Mouse (Mus musculus) v-Abl transformed pro-B cells (cell line): ENCODE measurements around the gene Sin3a.

Experiments used
- in situ Hi-C, 2 experiments: fragments of 400-800 bp; cut with MboI; formaldehyde crosslinking; loops; one replicate each; pipeline ENCODE4 v1.15.1; 2025; ENCODE audit not compliant: unreplicated experiment in 2 of 2

Gene Sin3a

DNA sequence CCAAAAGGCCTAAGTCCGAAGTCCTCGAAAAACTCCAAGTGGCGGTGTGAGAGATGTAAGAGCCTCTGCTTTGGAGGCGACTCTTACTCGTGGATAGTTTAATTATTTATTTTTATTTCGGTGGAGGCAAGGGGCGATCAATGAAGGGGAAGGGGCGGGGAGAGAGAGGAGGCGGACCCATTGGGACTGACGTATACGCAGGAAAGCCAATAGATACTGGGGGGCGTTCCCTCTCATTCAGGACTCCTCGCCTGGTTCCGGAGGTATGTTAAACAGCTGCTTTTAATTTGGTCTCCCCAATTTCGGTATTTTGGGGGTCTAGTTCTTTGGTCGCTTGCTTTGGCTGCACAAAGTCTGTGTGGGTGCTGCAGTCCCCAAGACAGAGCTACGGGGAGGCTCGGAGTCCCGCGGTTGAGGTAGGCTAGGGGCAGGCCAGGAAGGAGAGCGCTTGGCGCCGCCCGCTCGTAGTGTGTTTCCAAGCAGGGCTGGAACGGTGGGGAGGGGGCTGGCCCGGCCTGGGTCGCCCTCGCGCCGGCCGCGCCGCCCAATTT is at the start of gene Sin3a:
TSS of gene Sin3a (plus strand) at position 240 of the 551 bp plus-strand sequence.
- in situ Hi-C loops = loop anchor here in 1 of 2 experiments (10.0 kb wide), 1 partner anchor 443 kb away; no protein-coding TSS in a partner anchor

DNA sequence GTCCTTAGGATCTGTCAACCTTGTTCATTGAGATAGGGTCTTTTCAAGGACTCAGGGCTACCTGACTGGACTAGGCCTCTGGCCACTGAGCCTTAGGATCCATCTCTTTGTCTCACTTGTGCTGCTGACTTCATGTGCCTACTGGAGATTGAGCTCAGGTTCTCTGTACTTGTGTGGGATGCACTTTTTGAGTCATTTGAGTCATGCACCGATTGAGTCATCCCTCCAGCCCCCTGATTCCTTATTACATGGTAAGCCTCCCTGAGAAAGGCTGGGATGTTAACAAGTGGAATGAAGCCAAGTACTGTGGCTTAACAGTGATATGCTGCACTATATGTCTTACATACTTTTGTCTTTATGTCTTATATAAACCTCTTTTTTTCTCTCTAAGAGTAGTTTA is 40.1 kb upstream of the Sin3a start:
- in situ Hi-C loops = no loop called here

GRCm38 (mm10) chr9:57056237-57056636 is 15.6 kb upstream of the Sin3a start:
- in situ Hi-C loops = loop anchor here (5.0 to 10.0 kb wide), 4 partner anchors 76 to 161 kb away; partner anchors contain the start of gene Man2c1 (in 2 of the 2)

GRCm38 (mm10) chr9:57064164-57064563 is 7.7 kb upstream of the Sin3a start:
- in situ Hi-C loops = no loop called here

GRCm38 (mm10) chr9:57068266-57068665 is 3.6 kb upstream of the Sin3a start:
- in situ Hi-C loops = no loop called here

- in situ Hi-C loops = loop anchor here in 1 of 2 experiments (10.0 kb wide), 1 partner anchor 445 kb away; no protein-coding TSS in a partner anchor
These were observed 1.6 kb upstream of the Sin3a start for GRCm38 (mm10) chr9:57070262-57070661.

- in situ Hi-C loops = loop anchor here in 1 of 2 experiments (10.0 kb wide), 1 partner anchor 444 kb away; no protein-coding TSS in a partner anchor
These were observed 867 bp upstream of the Sin3a start for GRCm38 (mm10) chr9:57070800-57071545.

- in situ Hi-C loops = loop anchor here in 1 of 2 experiments (10.0 kb wide), 1 partner anchor 442 kb away; no protein-coding TSS in a partner anchor
These were observed 717 bp downstream of the Sin3a start for GRCm38 (mm10) chr9:57072526-57072988.

DNA sequence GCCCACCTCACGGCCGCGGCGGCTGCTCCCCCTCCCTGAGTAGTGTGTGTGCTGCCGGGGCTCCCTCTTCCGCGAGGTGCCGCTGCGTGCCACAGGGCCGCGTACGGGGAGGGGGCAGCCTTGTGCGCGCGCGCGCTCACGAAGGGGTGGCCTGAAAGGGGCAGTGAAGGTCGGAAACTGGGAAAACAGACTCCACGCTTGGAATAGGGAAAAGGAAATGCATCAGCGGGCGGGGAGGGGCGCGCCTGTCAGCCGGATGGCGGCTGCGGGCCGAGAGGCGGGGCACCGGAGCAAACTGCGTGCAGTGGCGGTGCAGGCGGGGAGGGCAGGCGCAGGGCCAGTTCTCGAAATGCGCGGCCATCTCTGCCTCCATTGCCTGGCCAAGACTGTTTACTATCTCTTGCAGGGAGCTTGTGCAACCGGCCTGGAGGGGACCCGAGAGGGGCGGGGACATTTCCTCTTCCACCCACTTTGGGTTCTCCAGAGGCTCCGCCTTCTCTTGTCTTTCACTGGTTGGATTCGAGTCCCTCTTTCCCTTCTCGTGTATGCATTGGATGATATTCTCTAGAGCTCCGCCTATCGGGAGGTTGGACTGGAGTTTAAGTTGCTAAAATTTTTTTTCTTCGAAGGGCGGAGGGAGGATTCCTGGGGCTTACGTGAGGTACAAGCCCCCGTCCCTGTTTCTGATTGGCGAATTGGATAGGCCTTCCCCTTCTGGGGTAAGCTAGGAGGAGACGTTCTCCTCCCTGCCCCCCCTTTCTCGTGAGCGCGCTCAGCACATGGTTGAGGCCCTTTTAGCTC is 1.3 kb downstream of the Sin3a start:
- in situ Hi-C loops = loop anchor here in 1 of 2 experiments (10.0 kb wide), 1 partner anchor 442 kb away; no protein-coding TSS in a partner anchor

GRCm38 (mm10) chr9:57073790-57074094 is 1.9 kb downstream of the Sin3a start:
- in situ Hi-C loops = loop anchor here in 1 of 2 experiments (10.0 kb wide), 1 partner anchor 441 kb away; no protein-coding TSS in a partner anchor

DNA sequence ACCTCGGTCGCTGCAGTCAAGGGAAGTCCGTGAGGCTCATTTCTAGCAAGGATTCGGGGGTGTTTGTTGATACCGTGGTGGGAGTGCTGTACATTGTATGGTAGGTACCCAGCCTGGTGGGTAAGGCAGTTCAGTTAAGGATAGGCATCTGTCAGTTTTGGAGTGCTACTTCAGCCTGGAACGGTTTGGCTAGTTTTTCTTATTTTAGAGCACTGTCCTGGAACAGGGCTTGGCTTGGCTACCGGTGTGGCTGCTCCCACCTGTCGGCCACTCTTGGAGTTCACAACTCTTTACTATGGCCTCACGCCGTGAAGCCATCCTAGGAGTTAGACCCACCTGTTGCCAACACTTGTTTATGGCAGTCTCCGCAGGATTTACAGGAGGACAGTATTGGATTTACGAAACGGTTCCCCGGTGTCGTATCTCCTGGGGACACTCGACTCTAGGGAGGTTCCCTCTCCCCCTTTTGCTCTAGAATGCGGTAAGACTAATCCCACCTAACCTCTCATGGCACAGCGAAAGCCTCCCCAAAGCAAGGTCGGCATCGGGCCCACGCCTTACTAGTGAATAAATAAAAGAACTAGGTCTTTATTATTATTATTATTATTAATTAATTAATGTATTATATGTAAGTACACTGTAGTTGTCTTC is 2.5 kb downstream of the Sin3a start:
- in situ Hi-C loops = loop anchor here in 1 of 2 experiments (10.0 kb wide), 1 partner anchor 441 kb away; no protein-coding TSS in a partner anchor

DNA sequence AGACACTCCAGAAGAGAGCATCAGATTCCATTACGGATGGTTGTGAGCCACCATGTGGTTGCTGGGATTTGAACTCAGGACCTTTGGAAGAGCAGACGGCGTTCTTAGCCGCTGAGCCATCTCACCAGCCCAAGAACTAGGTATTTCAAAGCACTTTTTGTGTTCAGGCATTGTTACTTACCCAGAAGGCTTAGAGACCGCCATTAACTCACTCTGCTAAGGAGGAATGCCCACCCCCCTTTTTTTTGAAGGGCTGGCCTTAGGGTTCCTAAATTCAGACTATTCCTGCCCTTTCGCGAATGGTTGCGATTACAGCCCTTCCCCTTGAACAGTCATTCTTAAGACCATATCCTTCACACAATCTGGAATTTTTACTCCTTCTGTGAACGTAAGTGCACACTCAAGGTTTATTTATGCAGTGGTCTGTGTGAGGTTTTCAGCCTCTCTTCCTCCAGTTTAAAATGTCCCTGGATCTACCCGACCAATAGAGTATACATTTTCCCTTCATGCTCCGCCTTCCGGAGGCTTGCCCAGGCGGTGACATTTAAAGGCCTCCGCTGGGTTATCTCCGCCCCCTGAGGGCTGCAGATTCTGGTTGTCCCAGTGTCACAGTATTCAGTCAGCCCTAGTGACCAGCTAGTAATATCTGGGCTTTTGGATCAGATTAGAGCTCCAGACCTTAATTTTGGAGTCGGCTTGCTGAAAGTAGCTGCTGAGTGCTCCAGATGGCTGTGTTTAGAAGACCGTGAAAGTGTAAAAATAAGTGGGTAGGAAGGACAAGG is 3.2 kb downstream of the Sin3a start:
- in situ Hi-C loops = loop anchor here in 1 of 2 experiments (10.0 kb wide), 1 partner anchor 440 kb away; no protein-coding TSS in a partner anchor

GRCm38 (mm10) chr9:57075681-57076381 is 4.0 kb downstream of the Sin3a start:
- in situ Hi-C loops = loop anchor here in 1 of 2 experiments (10.0 kb wide), 1 partner anchor 439 kb away; no protein-coding TSS in a partner anchor

DNA sequence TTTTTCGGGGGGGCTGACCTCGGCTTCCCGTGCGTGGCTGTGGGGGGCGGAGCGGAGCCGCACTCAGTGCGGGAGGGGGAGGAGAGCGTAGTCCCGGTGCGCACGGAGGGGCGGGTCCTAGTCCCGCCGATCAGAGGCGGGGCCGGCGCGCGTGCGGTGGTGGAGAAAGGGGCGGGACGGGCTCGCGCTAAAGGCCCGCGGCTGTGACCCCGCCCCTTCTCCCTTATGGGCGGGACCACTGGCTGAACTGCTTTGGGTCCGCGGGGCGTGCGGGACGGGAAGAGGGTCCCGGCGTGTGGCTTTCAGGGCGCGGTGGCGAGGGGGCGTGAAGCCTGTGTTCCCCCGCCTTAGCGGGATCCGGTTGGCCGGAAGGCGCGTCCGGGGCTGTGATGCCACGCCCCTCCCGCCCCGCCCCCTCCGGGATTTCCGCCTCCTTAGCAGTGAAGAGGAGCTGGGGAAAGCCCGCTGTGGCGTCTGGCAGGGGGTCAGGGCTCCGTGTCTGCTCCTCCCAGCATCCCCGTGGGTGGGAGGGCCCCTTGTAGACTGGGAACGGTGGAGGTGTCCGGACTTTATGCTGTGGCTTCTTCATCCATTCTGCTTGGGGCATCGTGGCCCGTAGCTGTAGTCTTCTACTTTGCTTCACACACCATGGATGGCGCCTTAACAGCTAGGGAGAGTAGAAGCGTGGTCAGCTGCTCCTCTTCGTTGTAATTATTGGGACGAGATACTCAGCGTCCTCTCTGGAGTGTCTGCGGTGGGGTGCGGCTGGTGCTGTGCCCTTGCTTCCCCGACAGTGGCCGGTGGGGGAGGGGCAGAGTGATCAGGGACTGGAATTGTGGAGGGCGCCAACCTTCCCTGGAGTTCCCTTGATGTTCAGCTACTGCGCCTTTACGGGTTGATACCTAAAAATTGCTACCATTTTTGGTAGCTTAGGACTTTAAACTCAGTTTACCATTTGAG is 5.1 kb downstream of the Sin3a start:
- in situ Hi-C loops = loop anchor here in 1 of 2 experiments (10.0 kb wide), 1 partner anchor 438 kb away; no protein-coding TSS in a partner anchor

- in situ Hi-C loops = no loop called here
These were observed 10.4 kb downstream of the Sin3a start for GRCm38 (mm10) chr9:57082236-57082635.

DNA sequence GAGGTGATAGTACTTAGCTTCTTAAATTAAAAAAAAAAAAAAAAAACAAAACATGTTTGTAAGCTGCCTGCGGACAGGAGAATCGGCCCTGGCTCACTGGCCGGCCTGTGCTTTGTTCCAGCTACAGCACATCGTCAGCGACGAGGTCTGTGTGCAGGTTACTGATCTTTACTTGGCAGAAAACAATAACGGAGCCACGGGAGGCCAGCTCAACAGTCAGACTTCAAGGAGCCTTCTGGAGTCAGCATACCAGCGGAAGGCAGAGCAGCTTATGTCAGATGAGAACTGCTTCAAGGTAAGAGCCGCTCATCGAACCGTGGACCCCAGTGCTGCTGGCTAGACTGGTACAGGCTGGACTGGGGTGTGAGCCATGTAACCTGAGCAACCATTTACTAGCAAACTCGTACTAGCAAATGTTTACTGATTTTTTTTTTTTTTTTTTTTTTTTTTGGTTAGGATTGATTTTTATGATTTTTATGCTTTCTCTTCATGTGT is 45.5 kb downstream of the Sin3a start:
- in situ Hi-C loops = no loop called here

DNA sequence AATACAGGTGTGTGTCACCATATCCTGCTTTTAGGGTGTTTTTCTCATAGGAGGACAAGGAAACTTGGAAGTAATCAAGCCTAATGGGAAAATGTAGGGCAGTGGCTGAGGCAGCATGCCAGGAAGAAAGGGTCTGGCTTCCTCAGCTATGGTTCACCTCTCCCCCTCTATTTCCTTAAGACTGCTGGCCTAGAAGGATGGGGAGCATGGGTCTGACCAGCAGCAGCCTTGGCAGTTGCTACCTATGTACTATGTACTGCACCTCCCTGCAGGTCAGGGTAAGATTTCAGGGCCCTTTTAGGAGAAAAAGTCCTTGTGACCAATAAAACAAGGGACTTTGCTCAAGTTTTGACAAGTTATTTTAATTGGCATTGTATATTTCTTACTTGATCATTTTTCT is 57.8 kb downstream of the Sin3a start:
- in situ Hi-C loops = loop anchor here (5.0 kb wide), 3 partner anchors 72 to 202 kb away; partner anchors contain the start of genes Imp3 (in 1 of the 2) and Snx33 (in 1 of the 2)
